In genomic region chr10:18760241-18760640, GRCm38 (mm10) we compare ENCODE assay signal across 10 mouse cellular contexts. TPM values are rescaled to one million over a fixed set of nuclear protein-coding genes. Genes with fewer than 3 reads are reported as not detected.
DNase-seq lines count a peak whose midpoint lies in the region; ATAC-seq lines count a peak whose summit lies in the region.
"Had no signal": no experiment of that assay in that cellular context is flagged by ENCODE, and none has a peak within 500 bp of the region (broad histone marks: within the 10 kb centered on the region; RNA-seq: fewer than 3 reads in every experiment).

No protein-coding gene starts in this region.

- no peaks in the 10 kb centered on the region for H3K9me3 ChIP-seq in forebrain, embryonic 11.5 days (ENCODE audit: control insufficient read depth, low read length)
- no peaks in the 10 kb centered on the region for H3K9me3 ChIP-seq in forebrain, embryonic 13.5 days (replicated peaks)
- no peaks in the 10 kb centered on the region for H3K9me3 ChIP-seq in liver, embryonic 11.5 days (ENCODE audit: control insufficient read depth, low read length)

- WGBS in forebrain, embryonic 11.5 days, result 34% methylated on average over 2 of the region's 2 CpGs
- 35% methylated on average over 2 of the region's 2 CpGs for WGBS in forebrain, embryonic 13.5 days
- 35% methylated on average over 2 of the region's 2 CpGs for WGBS in liver, embryonic 11.5 days

- H3K4me3 ChIP-seq in forebrain, embryonic 11.5 days (ENCODE audit: low read depth, low read length), result no peak overlapping the region
- H3K4me3 ChIP-seq in forebrain, embryonic 13.5 days, result no peak overlapping the region
- no peak overlapping the region for H3K4me3 ChIP-seq in liver, embryonic 11.5 days (ENCODE audit: low read depth, low read length)

- no peaks in the 10 kb centered on the region for H3K4me1 ChIP-seq in forebrain, embryonic 11.5 days (replicated peaks; ENCODE audit: control insufficient read depth, insufficient read depth, low read length)
- H3K4me1 ChIP-seq in forebrain, embryonic 13.5 days, result no peaks in the 10 kb centered on the region
- H3K4me1 ChIP-seq in liver, embryonic 11.5 days (replicated peaks; ENCODE audit: control insufficient read depth, insufficient read depth, low read length), result no peaks in the 10 kb centered on the region

- H3K27me3 ChIP-seq in forebrain, embryonic 11.5 days (ENCODE audit: control insufficient read depth, insufficient read depth, low read length), result no peaks in the 10 kb centered on the region
- H3K27me3 ChIP-seq in forebrain, embryonic 13.5 days, result no peaks in the 10 kb centered on the region
- no peaks in the 10 kb centered on the region for H3K27me3 ChIP-seq in liver, embryonic 11.5 days (replicated peaks; ENCODE audit: control insufficient read depth, insufficient read depth, low read length)

- no peaks in the 10 kb centered on the region for H3K36me3 ChIP-seq in forebrain, embryonic 11.5 days (ENCODE audit: control insufficient read depth, insufficient read depth, low read length)
- no peaks in the 10 kb centered on the region for H3K36me3 ChIP-seq in forebrain, embryonic 13.5 days (ENCODE audit: poor library complexity, severe bottlenecking)
- H3K36me3 ChIP-seq in liver, embryonic 11.5 days (ENCODE audit: control insufficient read depth, insufficient read depth, low read length), result no peaks in the 10 kb centered on the region

- no peak for ATAC-seq in forebrain, embryonic 11.5 days (replicated peaks; ENCODE audit: low FRiP score)
- ATAC-seq in forebrain, embryonic 13.5 days, result no peak
- ATAC-seq in liver, embryonic 11.5 days (replicated peaks; ENCODE audit: low FRiP score), result no peak
- ATAC-seq in monocyte, adult 5-6 weeks (replicated peaks; ENCODE audit: insufficient number of reproducible peaks, low FRiP score, low TSS enrichment, poor library complexity, severe bottlenecking), result no peak

- H3K4me2 ChIP-seq in forebrain, embryonic 11.5 days (ENCODE audit: low read depth, low read length, severe bottlenecking), result no peak overlapping the region
- H3K4me2 ChIP-seq in forebrain, embryonic 13.5 days, result no peak overlapping the region
- H3K4me2 ChIP-seq in liver, embryonic 11.5 days, result no peak overlapping the region

- no peak overlapping the region for H3K9ac ChIP-seq in forebrain, embryonic 11.5 days (ENCODE audit: low read length)
- H3K9ac ChIP-seq in forebrain, embryonic 13.5 days, result no peak overlapping the region
- H3K9ac ChIP-seq in liver, embryonic 11.5 days (ENCODE audit: low read depth, low read length), result no peak overlapping the region

- peak; percentile 77 for DNase-seq in forebrain, embryonic 11.5 days (ENCODE audit: low spot score)
- peak; percentile 48 for DNase-seq in liver
- no peak for DNase-seq in liver, embryonic 11.5 days (ENCODE audit: low spot score)
- peak; percentile 26 for DNase-seq in T-cell, adult 2 months (ENCODE audit: low spot score)
- peak; percentile 22 for DNase-seq in hindlimb bud, embryonic 11.5 days (ENCODE audit: extremely low spot score, low read depth, low spot score)
- DNase-seq in natural killer cell, adult 2 months (ENCODE audit: low spot score in 2 of 2), result peak; percentile 13 to 35

- H3K27ac ChIP-seq in forebrain, embryonic 11.5 days (ENCODE audit: low read depth, low read length), result no peak overlapping the region
- H3K27ac ChIP-seq in forebrain, embryonic 13.5 days, result no peak overlapping the region
- H3K27ac ChIP-seq in liver, embryonic 11.5 days (ENCODE audit: low read depth, low read length), result no peak overlapping the region

RNA-seq across cellular contexts. Expression of gene Arfgef3, which starts 16.5 kb away (rescaled TPM):
- 1.3 and 1.4 TPM in 2 replicates for polyA plus RNA-seq in forebrain, embryonic 11.5 days (2014; fragmentation: Nextera tagmentation; extraction: Ambion mirVana)
- polyA plus RNA-seq in forebrain, embryonic 13.5 days (2015; fragmentation: Nextera tagmentation; extraction: Ambion mirVana), result 1.8 and 2.4 TPM in 2 replicates
- 0.07 and 0.08 TPM in 2 replicates for polyA plus RNA-seq in liver, embryonic 11.5 days (2014; fragmentation: Nextera tagmentation; extraction: Ambion mirVana)
- total RNA-seq in monocyte, adult 5-6 weeks (2017), result 0.10 to 0.11 TPM in 2 of 3 replicates, not detected in the other
- total RNA-seq: neutrophil, adult 5-6 weeks had no signal

RNA-seq across cellular contexts. Expression of gene Gm4922, which starts 26.4 kb away (rescaled TPM):
- 0.17 and 0.28 TPM in 2 replicates for polyA plus RNA-seq in forebrain, embryonic 11.5 days (2014; fragmentation: Nextera tagmentation; extraction: Ambion mirVana)
- polyA plus RNA-seq in forebrain, embryonic 13.5 days (2015; fragmentation: Nextera tagmentation; extraction: Ambion mirVana), result 0.15 TPM in 1 of 2 replicates, not detected in the other
- polyA plus RNA-seq in liver, embryonic 11.5 days (2014; fragmentation: Nextera tagmentation; extraction: Ambion mirVana), result not detected in 2 replicates
- total RNA-seq in monocyte, adult 5-6 weeks (2017), result not detected in 3 replicates
- total RNA-seq: adrenal gland, adult 18-20 months had no signal
